Mouse (Mus musculus): ENCODE results near the gene Tspan4.

DNA sequence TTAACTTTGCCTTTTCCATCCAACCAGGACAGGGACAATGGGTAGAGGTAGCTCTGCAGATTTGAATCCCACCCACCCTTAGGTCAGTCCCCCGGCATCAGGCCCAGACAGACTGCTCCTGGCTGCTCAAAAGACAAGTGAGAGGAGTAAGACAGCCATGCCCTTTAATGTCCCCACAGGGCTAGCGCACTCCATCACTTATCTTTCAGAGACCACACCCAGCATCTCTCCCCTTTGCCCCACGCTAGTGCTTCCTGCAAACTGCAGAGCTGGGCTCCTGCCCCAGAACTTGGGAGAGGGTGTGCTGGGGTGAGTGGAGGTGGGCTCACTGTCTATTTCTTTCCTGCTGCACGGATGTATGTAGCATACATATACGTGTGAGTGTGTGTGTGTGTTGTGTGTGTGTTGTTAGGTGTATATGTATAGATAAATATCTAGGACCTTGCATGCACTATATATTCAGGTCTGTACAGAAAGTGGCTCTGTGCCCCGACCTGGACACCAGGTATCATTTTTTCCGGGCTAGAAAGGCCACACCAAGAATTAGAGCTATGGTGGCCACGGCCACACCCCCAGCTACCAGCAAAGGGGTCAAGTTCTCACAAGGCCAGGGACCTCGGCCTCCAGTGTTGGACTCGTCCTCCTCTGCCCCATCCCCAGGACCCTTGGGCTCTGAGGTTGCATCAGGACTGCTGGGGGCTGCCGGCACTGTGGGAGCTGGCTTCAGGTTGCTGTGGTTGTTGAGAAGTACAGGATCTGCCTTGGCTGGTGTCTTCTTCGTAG lies 47.9 kb upstream of the Tspan4 start:
- TF ChIP-seq POLR2A (IDR thresholded peaks at IDR 0.05; ENCODE audit: extremely low read depth, insufficient read depth, low read length) (no peak), CTCF (IDR thresholded peaks at IDR 0.05; ENCODE audit: low read depth, low read length) (no peak)

All from liver, adult 2 months (tissue).